Mouse (Mus musculus) macrophage (primary cell): Measurements from ENCODE around the gene Csnk2a1. TPM values are rescaled to one million over a fixed set of nuclear protein-coding genes. Genes with fewer than 3 reads are reported as not detected.
"Not testable (repeated sequence)": the region's sequence is repeated elsewhere in the genome, so short reads cannot be mapped to it uniquely, and the experiment has no call there.

Experiments
- H3K27ac ChIP-seq: fragments of 350-480 bp; formaldehyde crosslinking; 2 replicates; pipeline ENCODE4 v1.9.0; 2021
- H3K36me3 ChIP-seq: fragments of 350-480 bp; formaldehyde crosslinking; 2 replicates; pipeline ENCODE4 v1.9.0; 2021; ENCODE audit errors: inconsistent target
- H3K4me3 ChIP-seq: fragments of 350-480 bp; formaldehyde crosslinking; 2 replicates; pipeline ENCODE4 v1.9.0; 2021; ENCODE audit errors: inconsistent target
- H3K79me2 ChIP-seq: fragments of 350-480 bp; formaldehyde crosslinking; 2 replicates; pipeline ENCODE4 v1.9.0; 2021; ENCODE audit errors: inconsistent target
- WGBS: methylation state at CpG from one replicate; pipeline ENCODE4 v1.1.7; 2026; ENCODE audit warnings: inconsistent platforms; ENCODE audit not compliant: missing documents; 5-methylcytosine and 5-hydroxymethylcytosine counted together
- polyA plus RNA-seq: library from polyadenylated mRNA; stranded (reverse); fragments of 250-400 nt; gene quantifications from 3 replicates; pipeline ENCODE4 v1.2.4, GENCODE M21; 2018; ENCODE audit warnings: inconsistent platforms

Csnk2a1 gene
- polyA plus RNA-seq, 1 experiment from 2014 or later = 53.2 TPM

GRCm38 (mm10) chr2:152197301-152197712, 29.3 kb upstream of the Csnk2a1 start:
- H3K36me3 ChIP-seq = no peaks in the 10 kb centered on the region
- no peak overlapping the region for H3K4me3 ChIP-seq
- H3K27ac ChIP-seq = no peak overlapping the region
- WGBS = 0% methylated on average over 5 of the region's 10 CpGs
- H3K79me2 ChIP-seq = no peaks in the 10 kb centered on the region

- H3K27ac ChIP-seq, H3K79me2 ChIP-seq: not testable (repeated sequence)
- 87% methylated on average over 3 of the region's 9 CpGs for WGBS
These were observed 20.5 kb upstream of the Csnk2a1 start for GRCm38 (mm10) chr2:152206139-152206538.

GRCm38 (mm10) chr2:152211871-152212270, 14.8 kb upstream of the Csnk2a1 start:
- Histone ChIP-seq H3K79me2 (no peaks in the 10 kb centered on the region), H3K27ac (no peak overlapping the region), H3K36me3 (no peaks in the 10 kb centered on the region), H3K4me3 (no peak overlapping the region)
- 90% methylated on average over 3 of the region's 3 CpGs for WGBS

More at GRCm38 (mm10) chr2:152206139-152206538, 20.5 kb upstream of the Csnk2a1 start:
- H3K36me3 ChIP-seq, H3K4me3 ChIP-seq: not testable (repeated sequence)

- Histone ChIP-seq H3K4me3 (no peak overlapping the region), H3K36me3 (no peaks in the 10 kb centered on the region), H3K27ac (no peak overlapping the region), H3K79me2 (no peaks in the 10 kb centered on the region)
- WGBS = 29% methylated on average over 1 of the region's 1 CpGs
These were observed 9.7 kb upstream of the Csnk2a1 start for GRCm38 (mm10) chr2:152216975-152217374.

GRCm38 (mm10) chr2:152223521-152224300, 2.9 kb upstream of the Csnk2a1 start:
- H3K36me3 ChIP-seq = no peaks in the 10 kb centered on the region
- no peak overlapping the region for H3K27ac ChIP-seq
- peaks cover 17% of the 10 kb centered on the region for H3K79me2 ChIP-seq
- no peak overlapping the region for H3K4me3 ChIP-seq
- WGBS = 75% methylated on average over 7 of the region's 8 CpGs

- Histone ChIP-seq H3K4me3 (no peak overlapping the region), H3K27ac (no peak overlapping the region), H3K79me2 (peaks cover 35% of the 10 kb centered on the region), H3K36me3 (no peaks in the 10 kb centered on the region)
- 83% methylated on average over 7 of the region's 7 CpGs for WGBS
These were observed 1.1 kb upstream of the Csnk2a1 start for GRCm38 (mm10) chr2:152225536-152225935.

GRCm38 (mm10) chr2:152227051-152227481, 427 bp downstream of the Csnk2a1 start:
- H3K79me2 ChIP-seq = peaks cover 50% of the 10 kb centered on the region
- H3K27ac ChIP-seq = peak overlapping the region; percentile 34; the same call in 1 of the 2 replicates
- 1% methylated on average over 38 of the region's 38 CpGs for WGBS
- H3K36me3 ChIP-seq = no peaks in the 10 kb centered on the region
- peak overlapping the region; percentile 63 for H3K4me3 ChIP-seq

- Histone ChIP-seq H3K27ac (no peak overlapping the region), H3K79me2 (peaks cover 80% of the 10 kb centered on the region), H3K4me3 (no peak overlapping the region), H3K36me3 (no peaks in the 10 kb centered on the region)
These were observed 3.4 kb downstream of the Csnk2a1 start for GRCm38 (mm10) chr2:152230046-152230445.

GRCm38 (mm10) chr2:152237926-152238325, 11.3 kb downstream of the Csnk2a1 start:
- Histone ChIP-seq H3K36me3 (peaks cover 16% of the 10 kb centered on the region; the same call in 1 of the 2 replicates), H3K79me2 (peaks cover 100% of the 10 kb centered on the region), H3K4me3 (no peak overlapping the region), H3K27ac (no peak overlapping the region)
- 100% methylated on average over 1 of the region's 1 CpGs for WGBS

GRCm38 (mm10) chr2:152240580-152240979, 13.9 kb downstream of the Csnk2a1 start:
- Histone ChIP-seq H3K27ac (no peak overlapping the region), H3K4me3 (no peak overlapping the region), H3K79me2 (peaks cover 100% of the 10 kb centered on the region), H3K36me3 (peaks cover 16% of the 10 kb centered on the region; the same call in 1 of the 2 replicates)
- WGBS = 77% methylated on average over 2 of the region's 2 CpGs

GRCm38 (mm10) chr2:152247213-152247612, 20.6 kb downstream of the Csnk2a1 start:
- no peak overlapping the region for H3K4me3 ChIP-seq
- WGBS = 100% methylated on average over 1 of the region's 1 CpGs
- H3K36me3 ChIP-seq = peaks cover 18% of the 10 kb centered on the region; the same call in 1 of the 2 replicates
- H3K27ac ChIP-seq = no peak overlapping the region
- H3K79me2 ChIP-seq = peaks cover 98% of the 10 kb centered on the region

GRCm38 (mm10) chr2:152250511-152250910, 23.9 kb downstream of the Csnk2a1 start:
- 100% methylated on average over 1 of the region's 4 CpGs for WGBS
- Histone ChIP-seq H3K36me3 (peaks cover 46% of the 10 kb centered on the region), H3K4me3 (no peak overlapping the region), H3K79me2 (peaks cover 68% of the 10 kb centered on the region), H3K27ac (no peak overlapping the region)

- Histone ChIP-seq H3K4me3 (no peak overlapping the region), H3K27ac (no peak overlapping the region), H3K36me3 (peaks cover 66% of the 10 kb centered on the region), H3K79me2 (no peaks in the 10 kb centered on the region)
- 89% methylated on average over 1 of the region's 1 CpGs for WGBS
These were observed 33.1 kb downstream of the Csnk2a1 start for GRCm38 (mm10) chr2:152259739-152260138.

GRCm38 (mm10) chr2:152273639-152274038, 47.0 kb downstream of the Csnk2a1 start:
- Histone ChIP-seq H3K36me3 (peaks cover 50% of the 10 kb centered on the region), H3K27ac (no peak overlapping the region)

GRCm38 (mm10) chr2:152281407-152281806, 54.8 kb downstream of the Csnk2a1 start:
- H3K4me3 ChIP-seq = no peak overlapping the region
- no peak overlapping the region for H3K27ac ChIP-seq
- H3K36me3 ChIP-seq = peaks cover 15% of the 10 kb centered on the region
- H3K79me2 ChIP-seq = no peaks in the 10 kb centered on the region
- 64% methylated on average over 3 of the region's 3 CpGs for WGBS

More at GRCm38 (mm10) chr2:152273639-152274038, 47.0 kb downstream of the Csnk2a1 start:
- no peaks in the 10 kb centered on the region for H3K79me2 ChIP-seq
- WGBS = 82% methylated on average over 2 of the region's 2 CpGs
- H3K4me3 ChIP-seq = no peak overlapping the region
